Mouse (Mus musculus): Measurements from ENCODE around the gene Rfx8. TPM values are rescaled to one million over a fixed set of nuclear protein-coding genes. Genes with fewer than 3 reads are reported as not detected.
"Not testable (repeated sequence)": the region's sequence is repeated elsewhere in the genome, so short reads cannot be mapped to it uniquely, and the experiment has no call there.

The Rfx8 gene
- total RNA-seq, 4 experiments from 2014 or later: 0.17 to 0.32 TPM; not detected in 2

DNA sequence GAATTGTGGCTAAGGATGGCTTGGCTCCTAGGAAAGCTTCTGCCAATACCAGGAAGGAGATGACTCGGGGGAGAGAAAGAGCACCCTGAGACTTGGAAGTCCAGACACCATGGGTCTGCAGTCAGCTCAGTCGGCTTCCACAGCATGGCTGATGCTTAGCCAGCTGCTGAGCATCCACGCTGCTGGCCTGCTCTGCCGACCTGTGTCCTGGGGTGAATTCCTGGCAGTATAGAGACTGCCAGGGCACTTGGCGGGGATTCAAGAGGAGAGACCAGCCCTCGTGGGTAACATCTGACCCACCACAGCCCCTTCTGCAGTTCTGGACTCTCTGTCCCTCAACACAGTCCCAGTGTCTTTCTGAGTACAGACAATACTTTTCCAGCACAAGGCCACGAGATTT, 26.0 kb downstream of the Rfx8 start:
- no peak for DNase-seq (ENCODE audit: low spot score in 2 of 2)

GRCm38 (mm10) chr1:39691974-39692373, 28.8 kb downstream of the Rfx8 start:
- no peak for DNase-seq (ENCODE audit: low spot score in 2 of 2)

DNA sequence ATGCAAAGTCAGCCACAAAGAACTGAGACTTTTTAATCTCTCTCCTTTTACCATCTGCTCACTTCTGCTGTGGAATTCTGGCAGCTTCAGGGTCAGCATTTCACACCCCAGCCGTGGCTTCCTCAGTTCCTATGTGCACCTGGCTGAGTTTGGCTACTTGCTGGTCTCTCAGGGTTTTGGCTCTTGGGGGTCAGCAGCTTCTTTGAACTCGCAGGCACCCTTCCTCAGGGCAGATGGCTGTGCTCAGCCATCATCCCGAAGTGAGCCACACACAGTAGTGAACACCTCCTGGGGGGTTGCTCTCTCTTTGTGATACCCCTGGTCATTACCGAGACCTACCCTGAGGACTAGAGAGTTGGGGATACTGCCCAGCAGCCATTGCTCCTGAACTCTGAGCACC, 29.7 kb downstream of the Rfx8 start:
- DNase-seq (ENCODE audit: low spot score in 2 of 2): no peak

DNA sequence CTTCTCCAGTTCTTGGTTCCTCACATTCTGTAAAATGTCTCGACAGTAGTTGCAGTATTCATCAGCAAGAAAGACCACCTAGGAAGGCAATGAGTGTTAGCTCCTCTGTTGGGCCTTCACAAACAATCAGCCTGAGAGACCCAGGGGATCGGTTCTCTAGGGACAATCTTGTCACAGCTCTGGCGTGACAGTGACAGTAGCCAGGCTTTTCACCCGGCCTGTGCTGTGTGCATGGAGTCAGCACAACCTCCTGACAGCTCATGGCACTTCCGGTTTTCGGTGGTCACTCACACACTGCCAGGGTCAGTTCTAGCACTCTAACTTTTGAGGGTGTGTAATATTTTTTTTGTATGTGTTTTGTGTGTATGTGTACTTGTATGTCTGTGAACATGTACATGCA, 32.2 kb downstream of the Rfx8 start:
- DNase-seq (ENCODE audit: low spot score in 2 of 2): no peak

GRCm38 (mm10) chr1:39687279-39687678, 33.5 kb downstream of the Rfx8 start:
- DNase-seq (ENCODE audit: low spot score in 2 of 2): no peak

GRCm38 (mm10) chr1:39685841-39686240, 35.0 kb downstream of the Rfx8 start:
- DNase-seq (ENCODE audit: low spot score in 2 of 2): peak; percentile 45 to 46

DNA sequence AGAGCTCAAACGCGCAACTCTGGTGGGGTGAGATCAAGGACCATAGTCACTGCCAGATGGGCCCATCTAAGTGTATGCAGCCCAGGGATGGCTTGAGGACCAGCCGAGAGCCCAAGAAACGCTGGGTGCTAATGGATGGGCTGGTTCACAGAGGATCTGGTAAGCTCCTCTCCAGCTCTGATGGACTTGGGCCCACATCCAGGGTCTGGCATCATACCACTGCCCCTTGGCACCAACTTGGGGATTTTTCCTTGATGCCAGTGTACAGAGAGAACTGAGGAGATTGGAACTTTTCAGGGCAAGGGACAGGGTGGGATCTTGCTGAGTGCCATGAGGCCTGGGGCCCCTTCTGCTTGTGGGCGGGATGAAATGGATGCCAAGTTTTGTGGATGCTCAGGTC, 39.2 kb downstream of the Rfx8 start:
- DNase-seq (ENCODE audit: low spot score in 2 of 2): no peak

GRCm38 (mm10) chr1:39680546-39680945, 40.3 kb downstream of the Rfx8 start:
- no peak for DNase-seq (ENCODE audit: low spot score in 2 of 2)

GRCm38 (mm10) chr1:39678883-39679282, 41.9 kb downstream of the Rfx8 start:
- DNase-seq (ENCODE audit: low spot score in 2 of 2): no peak

DNA sequence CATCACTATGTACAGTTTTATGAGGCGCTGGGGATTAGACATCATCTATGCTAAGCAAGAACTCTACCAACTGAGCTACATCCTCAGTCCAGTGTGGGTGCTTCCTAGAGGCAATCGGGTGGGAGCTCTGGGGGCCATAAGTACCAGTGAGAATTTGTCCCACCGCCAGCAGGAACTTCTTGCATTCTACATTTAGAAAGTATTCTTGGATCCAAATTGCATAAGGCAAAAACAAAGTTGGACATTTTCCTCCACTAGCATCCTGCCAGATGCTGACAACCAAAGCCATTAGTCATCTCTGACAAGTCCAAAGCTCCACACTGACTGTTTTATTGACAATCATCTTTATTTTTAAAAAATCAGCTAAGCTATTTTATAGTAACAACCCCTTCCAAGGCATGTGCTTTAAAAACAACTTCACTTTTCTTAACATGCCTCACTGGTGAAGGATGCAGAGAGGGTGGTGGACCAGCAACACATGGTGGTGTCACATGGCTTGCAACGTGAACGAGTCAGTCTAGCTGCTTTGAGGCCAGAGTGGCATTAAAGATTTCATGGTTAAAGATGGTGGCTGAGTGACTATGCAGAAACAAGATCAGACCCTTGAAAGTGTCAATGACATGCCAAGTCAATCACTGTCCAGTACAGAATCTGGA, 44.4 kb downstream of the Rfx8 start:
- peak in 1 of 2 experiments; percentile 50 for DNase-seq (ENCODE audit: low spot score in 2 of 2)

- DNase-seq (ENCODE audit: low spot score in 2 of 2): no peak
Observed at GRCm38 (mm10) chr1:39672362-39673105, 48.3 kb downstream of the Rfx8 start.

- no peak for DNase-seq (ENCODE audit: low spot score in 2 of 2)
Observed at GRCm38 (mm10) chr1:39670211-39670935, 50.4 kb downstream of the Rfx8 start.

DNA sequence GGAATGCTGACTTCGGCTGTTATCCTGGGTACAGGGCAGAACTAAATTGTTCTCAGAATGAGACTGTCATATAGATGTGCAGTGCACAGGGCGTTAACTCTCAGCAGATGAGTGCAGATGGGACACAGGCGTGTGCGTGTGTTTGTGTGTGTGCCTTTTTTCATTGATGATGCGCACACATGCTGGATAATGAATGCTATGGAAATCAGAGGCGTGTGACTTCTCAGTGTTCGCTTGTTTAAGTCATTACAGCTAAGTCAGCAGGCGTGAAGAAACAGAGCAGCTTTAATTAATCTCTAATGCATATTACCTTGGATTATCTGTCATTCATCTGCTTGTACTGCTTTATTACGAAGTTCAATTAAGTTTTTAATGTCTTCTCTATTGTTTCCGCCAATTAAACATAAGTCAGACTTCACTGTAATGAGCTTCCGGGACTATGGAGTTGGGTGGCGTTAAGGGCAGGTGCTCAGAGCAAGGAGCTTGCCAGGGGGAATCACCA, 54.0 kb downstream of the Rfx8 start:
- no peak for DNase-seq (ENCODE audit: low spot score in 2 of 2)

GRCm38 (mm10) chr1:39664039-39664625, 56.7 kb downstream of the Rfx8 start:
- no peak for DNase-seq (ENCODE audit: low spot score in 2 of 2)

DNA sequence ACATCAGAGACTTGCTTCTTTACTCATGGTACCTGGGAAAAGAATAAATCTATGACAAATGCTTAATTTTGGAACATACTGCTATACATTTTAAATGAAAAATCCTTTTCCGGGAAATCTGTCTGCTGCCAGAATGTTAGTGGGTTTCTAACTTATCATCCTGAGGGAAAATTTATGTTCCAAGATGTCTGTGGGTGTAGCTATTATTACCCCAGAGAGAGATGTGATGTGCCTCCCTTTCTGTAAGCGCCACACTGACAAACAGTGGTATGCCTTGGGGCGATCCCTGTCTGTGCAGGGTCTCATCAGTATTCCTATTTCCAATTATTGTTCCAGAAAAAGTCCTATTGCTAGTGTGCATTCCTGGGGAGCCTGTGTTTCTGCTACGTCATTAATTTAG, 57.7 kb downstream of the Rfx8 start:
- DNase-seq (ENCODE audit: low spot score in 2 of 2): no peak

DNA sequence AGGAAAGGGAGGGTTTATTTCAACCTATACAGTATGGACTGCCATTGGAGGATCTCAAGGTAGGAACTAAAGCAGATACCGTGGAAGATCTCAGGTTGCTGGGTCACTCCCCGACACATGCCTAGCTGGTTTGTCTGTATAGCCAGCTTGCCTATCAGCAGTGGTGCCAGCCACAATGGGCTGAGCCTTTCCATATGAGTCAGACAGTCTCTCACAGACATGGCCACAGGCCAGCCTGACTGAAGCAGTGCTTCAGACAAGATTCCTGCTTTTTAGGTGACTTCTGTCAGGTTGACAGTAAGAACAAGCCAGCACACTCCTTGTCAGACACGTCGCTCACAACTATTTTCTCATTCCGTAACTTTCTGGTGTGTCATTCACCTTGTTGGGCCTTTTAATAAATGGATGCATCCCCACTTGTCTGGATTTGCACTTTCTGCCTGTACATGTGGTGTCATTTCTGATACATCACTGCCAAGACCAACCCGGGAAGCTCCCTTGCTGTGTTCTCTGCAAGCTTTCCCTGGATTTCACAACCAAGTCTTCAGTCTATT, 63.7 kb downstream of the Rfx8 start:
- DNase-seq (ENCODE audit: low spot score in 2 of 2): no peak

DNA sequence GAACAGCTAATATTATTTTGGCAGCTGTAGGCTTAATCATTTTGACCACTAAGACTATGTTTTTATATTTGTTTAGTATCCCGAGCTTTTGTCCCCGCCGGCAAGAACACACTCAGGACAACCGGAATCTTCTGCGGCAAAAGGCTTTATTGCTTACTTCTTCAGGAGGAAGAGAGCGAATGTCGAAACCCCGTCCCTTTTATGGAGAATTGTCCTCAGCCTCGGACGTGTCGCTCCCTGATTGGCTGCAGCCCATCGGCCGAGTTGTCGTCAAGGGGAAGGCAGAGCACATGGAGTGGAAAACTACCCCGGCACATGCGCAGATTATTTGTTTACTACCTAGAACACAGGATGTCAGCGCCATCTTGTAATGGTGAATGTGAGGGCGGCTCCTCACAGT, 65.9 kb downstream of the Rfx8 start:
- not testable (repeated sequence) for DNase-seq (ENCODE audit: low spot score in 2 of 2)

- no peak for DNase-seq (ENCODE audit: low spot score in 2 of 2)
Observed at GRCm38 (mm10) chr1:39653028-39653427, 67.8 kb downstream of the Rfx8 start.

DNA sequence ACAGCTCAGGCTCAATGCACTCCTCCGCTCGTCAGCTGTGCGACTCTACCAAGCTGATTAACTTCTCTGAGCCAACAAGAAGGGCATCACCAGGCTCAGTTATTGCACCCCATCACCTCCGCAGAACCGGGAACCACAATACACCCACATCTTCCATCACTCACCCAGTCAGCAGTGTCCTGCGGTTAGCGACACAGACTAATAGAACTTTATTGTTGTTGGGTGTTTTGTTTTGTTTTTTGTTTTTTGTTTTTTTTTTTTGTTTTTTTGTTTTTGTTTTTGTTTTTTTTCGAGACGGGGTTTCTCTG, 69.6 kb downstream of the Rfx8 start, which contains the start of gene Creg2:
TSS of gene Creg2 (minus strand) at position 234 of the 308 bp plus-strand sequence.
- no peak for DNase-seq (ENCODE audit: low spot score in 2 of 2)

GRCm38 (mm10) chr1:39650435-39651240, 70.2 kb downstream of the Rfx8 start:
- DNase-seq (ENCODE audit: low spot score in 2 of 2): peak; percentile 64 to 78

Measured in left cerebral cortex, adult 8-10 months (tissue).